Mouse (Mus musculus): Measurements from ENCODE around the gene Prdm16. TPM values are rescaled to one million over a fixed set of nuclear protein-coding genes. Genes with fewer than 3 reads are reported as not detected.

Prdm16 gene
- total RNA-seq, 2 experiments from 2014 or later = 0.85 to 7.7 TPM

- ATAC-seq (replicated peaks; ENCODE audit: low FRiP score, low TSS enrichment, poor library complexity, severe bottlenecking) = no peak
These were observed 106.3 kb downstream of the Prdm16 start for GRCm38 (mm10) chr4:154530336-154530735.

- no peak for ATAC-seq (replicated peaks; ENCODE audit: low FRiP score, low TSS enrichment, poor library complexity, severe bottlenecking)
These were observed 109.2 kb downstream of the Prdm16 start for GRCm38 (mm10) chr4:154527506-154527905.

GRCm38 (mm10) chr4:154526351-154526786 lies 110.3 kb downstream of the Prdm16 start:
- ATAC-seq (replicated peaks; ENCODE audit: low FRiP score, low TSS enrichment, poor library complexity, severe bottlenecking) = no peak

- no peak for ATAC-seq (replicated peaks; ENCODE audit: low FRiP score, low TSS enrichment, poor library complexity, severe bottlenecking)
These were observed 112.8 kb downstream of the Prdm16 start for GRCm38 (mm10) chr4:154523898-154524297.

GRCm38 (mm10) chr4:154521881-154522676 lies 114.6 kb downstream of the Prdm16 start:
- no peak for ATAC-seq (replicated peaks; ENCODE audit: low FRiP score, low TSS enrichment, poor library complexity, severe bottlenecking)

GRCm38 (mm10) chr4:154519470-154520037 lies 117.1 kb downstream of the Prdm16 start:
- no peak for ATAC-seq (replicated peaks; ENCODE audit: low FRiP score, low TSS enrichment, poor library complexity, severe bottlenecking)

GRCm38 (mm10) chr4:154517991-154518390 lies 118.7 kb downstream of the Prdm16 start:
- ATAC-seq (replicated peaks; ENCODE audit: low FRiP score, low TSS enrichment, poor library complexity, severe bottlenecking) = no peak

GRCm38 (mm10) chr4:154516470-154516869 lies 120.2 kb downstream of the Prdm16 start:
- ATAC-seq (replicated peaks; ENCODE audit: low FRiP score, low TSS enrichment, poor library complexity, severe bottlenecking) = no peak

GRCm38 (mm10) chr4:154513664-154514063 lies 123.0 kb downstream of the Prdm16 start:
- no peak for ATAC-seq (replicated peaks; ENCODE audit: low FRiP score, low TSS enrichment, poor library complexity, severe bottlenecking)

GRCm38 (mm10) chr4:154512518-154513090 lies 124.1 kb downstream of the Prdm16 start:
- ATAC-seq (replicated peaks; ENCODE audit: low FRiP score, low TSS enrichment, poor library complexity, severe bottlenecking) = no peak

- no peak for ATAC-seq (replicated peaks; ENCODE audit: low FRiP score, low TSS enrichment, poor library complexity, severe bottlenecking)
These were observed 124.9 kb downstream of the Prdm16 start for GRCm38 (mm10) chr4:154511767-154512166.

GRCm38 (mm10) chr4:154506774-154507435 lies 129.8 kb downstream of the Prdm16 start:
- ATAC-seq (replicated peaks; ENCODE audit: low FRiP score, low TSS enrichment, poor library complexity, severe bottlenecking) = no peak

- ATAC-seq (replicated peaks; ENCODE audit: low FRiP score, low TSS enrichment, poor library complexity, severe bottlenecking) = no peak
These were observed 131.4 kb downstream of the Prdm16 start for GRCm38 (mm10) chr4:154505313-154505712.

- ATAC-seq (replicated peaks; ENCODE audit: low FRiP score, low TSS enrichment, poor library complexity, severe bottlenecking) = no peak
These were observed 133.3 kb downstream of the Prdm16 start for GRCm38 (mm10) chr4:154503260-154503829.

GRCm38 (mm10) chr4:154502403-154503000 lies 134.2 kb downstream of the Prdm16 start:
- no peak for ATAC-seq (replicated peaks; ENCODE audit: low FRiP score, low TSS enrichment, poor library complexity, severe bottlenecking)

- ATAC-seq (replicated peaks; ENCODE audit: low FRiP score, low TSS enrichment, poor library complexity, severe bottlenecking) = no peak
These were observed 136.0 kb downstream of the Prdm16 start for GRCm38 (mm10) chr4:154500695-154501094.

GRCm38 (mm10) chr4:154499701-154500523 lies 136.8 kb downstream of the Prdm16 start:
- ATAC-seq (replicated peaks; ENCODE audit: low FRiP score, low TSS enrichment, poor library complexity, severe bottlenecking) = no peak

- ATAC-seq (replicated peaks; ENCODE audit: low FRiP score, low TSS enrichment, poor library complexity, severe bottlenecking) = no peak
These were observed 139.1 kb downstream of the Prdm16 start for GRCm38 (mm10) chr4:154497423-154498175.
